Mouse (Mus musculus) cerebellum, adult 2 months (tissue): ENCODE measurements around the gene Aagab.

ENCODE experiments used
- CTCF ChIP-seq: fragments of 200-500 bp; IDR thresholded peaks from 2 replicates; pipeline ENCODE4 v1.5.1; 2011; ENCODE audit warnings: low read depth, mild to moderate bottlenecking, control low read depth, low read length, moderate library complexity, borderline replicate concordance; ENCODE audit not compliant: insufficient read depth
- POLR2A ChIP-seq: fragments of 200-500 bp; IDR thresholded peaks from 2 replicates; pipeline ENCODE4 v1.6.1; 2011; ENCODE audit warnings: low read length, control low read depth, borderline replicate concordance; ENCODE audit not compliant: insufficient read depth

DNA sequence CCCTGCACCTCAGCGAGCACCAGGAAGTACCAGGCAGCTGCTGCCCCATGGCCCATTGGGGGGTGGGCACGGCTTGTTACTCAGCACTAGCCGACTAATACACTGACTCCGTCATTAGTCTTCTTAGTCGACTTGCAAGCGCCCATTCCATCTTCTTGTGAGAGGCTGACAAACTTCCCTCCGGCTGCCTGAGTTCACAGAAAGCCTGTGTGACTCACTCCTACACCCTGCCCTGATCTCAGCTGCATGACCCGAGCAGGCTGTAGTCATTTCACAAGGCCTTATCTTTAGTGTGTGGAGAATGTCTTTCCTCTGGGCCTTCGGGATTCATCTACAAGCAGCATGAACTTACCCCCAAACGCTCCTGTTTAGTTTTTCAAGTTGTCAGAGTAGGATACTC is 72.2 kb downstream of the Aagab start:
- TF ChIP-seq CTCF (no peak), POLR2A (no peak)
